Mouse (Mus musculus) midbrain, embryonic 12.5 days (tissue): ENCODE data around the gene Plscr1. TPM values are rescaled to one million over a fixed set of nuclear protein-coding genes. Genes with fewer than 3 reads are reported as not detected.
A peak's percentile ranks its signal among the peaks of the same experiment; 100 is the strongest.

Source experiments
- ATAC-seq: fragments of 200-750 bp; cut with Nextera tagmentation; 2 replicates; pipeline ENCODE4 v1.8.0; 2017; ENCODE audit warnings: low read depth, moderate TSS enrichment, moderate library complexity; ENCODE audit not compliant: low FRiP score
- H3K27ac ChIP-seq: fragments of 300-500 bp; sonication (generic); replicated peaks from 2 replicates; pipeline ENCODE4 v1.5.1; 2016; ENCODE audit warnings: mild to moderate bottlenecking
- H3K27me3 ChIP-seq: fragments of 300-500 bp; sonication (generic); 2 replicates; pipeline ENCODE4 v1.6.1; 2016; ENCODE audit warnings: mild to moderate bottlenecking
- H3K36me3 ChIP-seq: fragments of 300-500 bp; sonication (generic); 2 replicates; pipeline ENCODE4 v1.6.1; 2016
- H3K4me1 ChIP-seq: fragments of 300-500 bp; sonication (generic); 2 replicates; pipeline ENCODE4 v1.6.1; 2016
- H3K4me2 ChIP-seq: fragments of 300-500 bp; sonication (generic); replicated peaks from 2 replicates; pipeline ENCODE4 v1.6.1; 2016; ENCODE audit warnings: mild to moderate bottlenecking, moderate library complexity
- H3K4me3 ChIP-seq: fragments of 300-500 bp; sonication (generic); 2 replicates; pipeline ENCODE4 v1.5.1; 2016; ENCODE audit warnings: mild to moderate bottlenecking
- H3K9ac ChIP-seq: fragments of 300-500 bp; sonication (generic); replicated peaks from 2 replicates; pipeline ENCODE4 v1.6.1; 2016; ENCODE audit warnings: mild to moderate bottlenecking, moderate library complexity
- H3K9me3 ChIP-seq: fragments of 300-500 bp; sonication (generic); 2 replicates; pipeline ENCODE4 v1.6.1; 2016; ENCODE audit warnings: mild to moderate bottlenecking
- WGBS: fragments of 180-500 bp; shearing (Covaris S2); methylation state at CpG from one replicate; pipeline ENCODE4 v1.1.7; 2016; 5-methylcytosine and 5-hydroxymethylcytosine counted together
- polyA plus RNA-seq: library from polyadenylated mRNA; unstranded; fragments of >200 nt; fragmentation: Nextera tagmentation; extraction: Ambion mirVana; gene quantifications from 2 replicates; pipeline ENCODE4 v1.2.1, GENCODE M21; 2016

Gene Plscr1
- 17.5 and 18.3 TPM in 2 replicates for polyA plus RNA-seq

DNA sequence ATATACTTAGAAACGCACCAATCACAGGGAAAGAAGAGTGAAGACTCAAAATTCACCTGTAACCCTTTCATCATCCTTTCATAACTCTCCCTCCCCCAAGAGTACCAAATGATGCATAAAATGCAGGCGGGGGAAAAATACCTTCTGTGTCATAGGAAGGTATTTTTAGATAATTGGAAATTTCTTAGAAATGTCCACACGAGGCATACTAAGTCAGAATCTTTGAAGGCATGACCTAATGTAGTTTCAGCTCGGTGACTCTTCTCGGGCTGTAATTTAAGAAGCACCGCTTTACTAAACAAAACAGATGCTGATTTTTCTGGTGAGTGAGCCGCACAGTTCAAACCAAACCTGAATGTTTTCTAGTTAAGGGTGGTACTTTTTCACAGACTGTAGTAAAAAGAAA, at the start of gene Plscr1:
Plscr1 (plus strand) TSS at position 304 of the 406 bp plus-strand sequence.
- H3K27ac ChIP-seq, result peak within 1 kb of the TSS; percentile 68
- H3K9me3 ChIP-seq, result no peaks in the 10 kb centered on the region

DNA sequence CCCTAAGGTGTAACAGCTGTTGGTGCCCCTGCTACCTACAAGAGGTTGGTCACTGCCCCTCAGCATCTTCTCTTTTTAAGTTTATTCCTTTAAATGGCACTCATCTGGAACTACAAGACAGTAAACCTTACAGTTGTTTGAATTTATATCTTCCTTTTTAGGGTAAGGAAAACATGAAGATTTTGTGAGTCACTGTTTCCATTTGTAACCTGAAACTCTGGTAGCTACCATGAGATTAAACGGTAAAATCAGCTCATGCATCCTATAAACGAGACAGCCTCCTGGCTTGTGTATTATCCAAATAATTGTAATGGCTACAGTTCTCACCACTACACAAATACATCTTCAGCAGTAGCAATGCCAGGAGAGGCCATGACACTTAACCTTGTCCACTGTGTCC, 45.2 kb upstream of the Plscr1 start:
- Histone ChIP-seq H3K27ac (no peak overlapping the region), H3K36me3 (no peaks in the 10 kb centered on the region), H3K4me3 (no peak overlapping the region), H3K9me3 (no peaks in the 10 kb centered on the region), H3K9ac (no peak overlapping the region), H3K4me2 (no peak overlapping the region), H3K27me3 (no peaks in the 10 kb centered on the region), H3K4me1 (no peaks in the 10 kb centered on the region)
- ATAC-seq, result no peak
- WGBS, result 62% methylated on average over 2 of the region's 2 CpGs

More for the DNA sequence above, at the start of gene Plscr1:
- Histone ChIP-seq H3K4me3 (peak within 1 kb of the TSS; percentile 65), H3K36me3 (no peaks in the 10 kb centered on the region), H3K27me3 (no peaks in the 10 kb centered on the region), H3K4me1 (peaks cover 18% of the 10 kb centered on the region), H3K9ac (peak within 1 kb of the TSS; percentile 77), H3K4me2 (peak within 1 kb of the TSS; percentile 77)
- 46% methylated on average over 7 of the region's 7 CpGs for WGBS
- no peak for ATAC-seq

DNA sequence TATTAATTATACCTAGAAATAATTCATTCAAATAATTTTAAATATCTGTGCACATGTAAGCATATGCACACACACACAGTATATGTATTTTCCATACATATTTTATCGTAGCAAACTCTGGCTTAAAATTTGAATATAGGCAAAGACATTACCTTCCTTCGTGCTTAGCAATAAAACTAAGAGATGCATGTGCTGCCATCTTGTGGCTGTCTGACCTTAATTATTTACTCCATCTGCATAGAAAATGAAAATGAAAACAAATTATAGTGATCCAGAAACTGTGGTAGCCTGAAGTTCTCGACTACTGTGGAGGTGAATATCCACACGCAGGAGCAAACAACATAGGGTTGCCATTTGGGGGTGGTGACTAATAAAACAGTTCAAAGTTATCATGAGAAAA, 42.2 kb upstream of the Plscr1 start:
- 56% methylated on average over 4 of the region's 4 CpGs for WGBS
- H3K4me3 ChIP-seq, result no peak overlapping the region
- H3K27me3 ChIP-seq, result no peaks in the 10 kb centered on the region
- no peaks in the 10 kb centered on the region for H3K9me3 ChIP-seq
- H3K4me1 ChIP-seq, result no peaks in the 10 kb centered on the region
- no peaks in the 10 kb centered on the region for H3K36me3 ChIP-seq
- no peak overlapping the region for H3K27ac ChIP-seq
- H3K9ac ChIP-seq, result no peak overlapping the region
- peak; percentile 68 for ATAC-seq
- H3K4me2 ChIP-seq, result no peak overlapping the region

DNA sequence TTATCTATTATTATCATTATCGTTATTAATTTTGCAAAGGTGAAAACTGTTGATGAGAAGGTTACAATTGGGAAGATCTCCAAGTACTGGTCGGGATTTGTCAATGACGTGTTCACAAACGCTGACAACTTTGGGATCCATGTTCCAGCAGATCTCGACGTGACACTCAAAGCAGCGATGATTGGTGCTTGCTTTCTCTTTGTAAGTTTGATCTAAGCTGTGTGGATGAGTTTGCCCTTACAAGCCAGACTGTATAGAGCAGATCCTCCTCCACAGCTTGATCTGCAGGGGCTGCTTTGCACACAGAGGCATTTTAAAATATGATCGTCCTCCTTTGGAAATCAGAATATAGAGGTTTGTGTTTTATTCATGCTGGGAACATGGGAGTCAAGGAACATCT, 41.8 kb upstream of the Plscr1 start:
- Histone ChIP-seq H3K4me3 (no peak overlapping the region), H3K27ac (no peak overlapping the region), H3K4me2 (no peak overlapping the region), H3K36me3 (no peaks in the 10 kb centered on the region), H3K9ac (no peak overlapping the region), H3K4me1 (no peaks in the 10 kb centered on the region), H3K9me3 (no peaks in the 10 kb centered on the region), H3K27me3 (no peaks in the 10 kb centered on the region)
- 81% methylated on average over 8 of the region's 8 CpGs for WGBS
- no peak for ATAC-seq

DNA sequence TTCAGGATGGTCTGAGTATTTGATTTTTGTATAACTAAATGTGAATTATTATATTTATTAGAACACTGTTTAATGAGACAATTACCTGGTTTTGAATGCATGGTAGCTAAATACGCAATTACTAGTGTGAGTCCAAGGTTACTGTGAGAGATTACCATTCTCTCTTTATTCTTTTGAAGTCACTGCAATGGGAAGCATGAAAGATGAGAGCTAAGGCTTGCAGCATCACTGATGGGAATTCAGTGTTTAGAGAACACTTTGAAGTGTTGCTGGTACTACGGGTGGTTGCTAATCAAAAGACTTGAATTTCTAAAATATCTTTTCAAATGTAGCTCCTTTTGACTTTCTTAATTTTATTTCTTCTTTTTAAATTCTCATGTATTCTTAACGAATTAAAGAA, 39.7 kb upstream of the Plscr1 start:
- H3K27me3 ChIP-seq, result no peaks in the 10 kb centered on the region

DNA sequence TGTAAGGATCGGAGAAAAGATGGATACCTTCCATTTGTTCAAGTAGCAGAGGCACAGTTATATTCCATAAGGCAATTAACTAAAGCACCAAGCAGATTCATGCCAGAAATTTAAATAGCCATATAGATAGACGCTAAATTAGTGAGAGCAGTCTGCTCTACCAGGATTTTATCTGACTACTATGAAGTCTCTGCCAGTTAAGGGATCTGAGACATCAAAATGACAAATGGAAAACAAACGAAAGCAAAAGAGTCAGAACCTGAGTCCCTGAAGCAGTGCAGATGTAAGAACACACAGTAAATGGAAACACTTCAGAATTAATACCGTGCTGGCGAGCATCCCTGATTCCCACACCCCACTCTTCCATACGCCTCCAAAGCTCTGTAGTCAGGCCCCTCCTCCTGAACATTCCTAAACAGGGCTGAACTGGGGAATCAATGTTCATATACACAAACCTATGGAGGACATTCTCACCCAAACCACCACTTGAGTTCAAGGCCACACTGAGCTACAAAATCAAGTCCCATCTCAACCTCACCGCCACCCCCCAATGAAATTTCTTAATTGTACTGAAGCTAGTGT, 39.1 kb upstream of the Plscr1 start:
- no peaks in the 10 kb centered on the region for H3K36me3 ChIP-seq
- no peak for ATAC-seq
- H3K27me3 ChIP-seq, result no peaks in the 10 kb centered on the region
- H3K4me1 ChIP-seq, result no peaks in the 10 kb centered on the region
- H3K4me3 ChIP-seq, result no peak overlapping the region
- no peak overlapping the region for H3K4me2 ChIP-seq
- H3K27ac ChIP-seq, result no peak overlapping the region
- H3K9ac ChIP-seq, result no peak overlapping the region
- H3K9me3 ChIP-seq, result no peaks in the 10 kb centered on the region
- 85% methylated on average over 7 of the region's 7 CpGs for WGBS

More for the DNA sequence above, 39.7 kb upstream of the Plscr1 start:
- Histone ChIP-seq H3K4me2 (no peak overlapping the region), H3K9ac (no peak overlapping the region), H3K4me3 (no peak overlapping the region), H3K4me1 (no peaks in the 10 kb centered on the region), H3K27ac (no peak overlapping the region), H3K9me3 (no peaks in the 10 kb centered on the region), H3K36me3 (no peaks in the 10 kb centered on the region)
- 59% methylated on average over 3 of the region's 3 CpGs for WGBS
- ATAC-seq, result no peak

DNA sequence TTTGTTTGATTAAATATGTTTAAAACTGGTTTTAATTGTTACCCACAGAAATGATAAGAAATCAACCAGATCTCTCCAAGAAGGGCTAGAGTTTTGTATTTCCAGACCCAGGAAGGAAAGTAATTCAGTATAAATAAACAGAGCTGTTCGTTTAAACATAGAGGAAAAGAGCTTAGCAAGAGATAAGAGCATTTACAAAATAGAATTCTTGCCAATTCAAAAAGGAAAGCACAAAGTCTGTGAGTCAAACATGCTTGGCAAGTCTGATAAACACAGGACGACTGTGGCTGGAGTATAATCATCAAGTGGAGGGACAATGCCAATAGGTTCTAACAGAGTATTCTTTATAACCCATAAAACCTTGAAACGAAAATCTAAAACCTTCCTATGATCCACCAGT, 38.5 kb upstream of the Plscr1 start:
- H3K27ac ChIP-seq, result no peak overlapping the region
- no peaks in the 10 kb centered on the region for H3K27me3 ChIP-seq
- H3K4me2 ChIP-seq, result no peak overlapping the region
- no peaks in the 10 kb centered on the region for H3K4me1 ChIP-seq
- no peak overlapping the region for H3K4me3 ChIP-seq
- no peaks in the 10 kb centered on the region for H3K9me3 ChIP-seq
- WGBS, result 77% methylated on average over 3 of the region's 3 CpGs
- no peak for ATAC-seq
- no peaks in the 10 kb centered on the region for H3K36me3 ChIP-seq
- no peak overlapping the region for H3K9ac ChIP-seq

DNA sequence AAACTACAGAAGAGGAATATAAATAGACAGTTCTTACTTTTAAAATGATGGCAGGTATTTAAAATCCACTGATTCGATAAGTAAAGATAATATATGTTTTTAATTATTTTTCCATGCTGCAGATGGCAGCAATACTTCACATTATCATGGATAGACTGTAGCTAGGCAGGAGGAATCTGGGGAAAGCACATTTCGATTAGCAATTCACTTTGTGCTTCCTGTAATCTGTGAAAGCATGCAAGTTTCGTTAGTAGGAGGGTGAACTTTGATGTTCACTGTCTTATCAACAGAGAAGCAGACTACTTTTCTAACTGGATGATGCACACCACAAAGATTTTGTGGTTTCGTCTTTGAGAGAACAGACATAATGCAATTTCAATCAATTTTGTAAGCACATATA, 32.1 kb upstream of the Plscr1 start:
- Histone ChIP-seq H3K4me3 (no peak overlapping the region), H3K9me3 (no peaks in the 10 kb centered on the region), H3K36me3 (no peaks in the 10 kb centered on the region), H3K27me3 (no peaks in the 10 kb centered on the region), H3K9ac (no peak overlapping the region), H3K4me2 (no peak overlapping the region), H3K27ac (no peak overlapping the region), H3K4me1 (no peaks in the 10 kb centered on the region)
- no peak for ATAC-seq
- 76% methylated on average over 4 of the region's 4 CpGs for WGBS

DNA sequence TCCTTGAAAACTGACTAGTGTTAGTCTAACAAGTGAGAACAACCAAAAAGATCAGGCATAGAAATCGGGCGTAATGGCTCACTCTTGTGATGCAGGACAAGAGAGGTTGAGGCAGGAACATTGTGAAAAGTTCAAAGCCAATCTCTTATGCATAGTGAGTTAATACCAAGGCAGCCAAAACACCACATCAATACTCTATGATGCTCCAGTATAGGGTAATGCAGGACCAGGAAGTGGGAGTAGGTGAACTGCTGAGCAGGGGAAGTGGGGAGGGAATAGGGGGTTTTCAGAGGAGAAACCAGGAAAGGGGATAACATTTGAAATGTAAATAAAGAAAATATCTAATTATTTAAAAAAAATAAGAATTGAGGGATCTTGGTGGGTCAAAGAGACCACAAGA, 31.7 kb upstream of the Plscr1 start:
- no peak for ATAC-seq
- H3K27ac ChIP-seq, result no peak overlapping the region
- WGBS, result 85% methylated on average over 2 of the region's 2 CpGs
- H3K9ac ChIP-seq, result no peak overlapping the region
- no peaks in the 10 kb centered on the region for H3K4me1 ChIP-seq
- no peaks in the 10 kb centered on the region for H3K36me3 ChIP-seq
- no peak overlapping the region for H3K4me3 ChIP-seq
- no peaks in the 10 kb centered on the region for H3K9me3 ChIP-seq
- H3K27me3 ChIP-seq, result no peaks in the 10 kb centered on the region
- no peak overlapping the region for H3K4me2 ChIP-seq

DNA sequence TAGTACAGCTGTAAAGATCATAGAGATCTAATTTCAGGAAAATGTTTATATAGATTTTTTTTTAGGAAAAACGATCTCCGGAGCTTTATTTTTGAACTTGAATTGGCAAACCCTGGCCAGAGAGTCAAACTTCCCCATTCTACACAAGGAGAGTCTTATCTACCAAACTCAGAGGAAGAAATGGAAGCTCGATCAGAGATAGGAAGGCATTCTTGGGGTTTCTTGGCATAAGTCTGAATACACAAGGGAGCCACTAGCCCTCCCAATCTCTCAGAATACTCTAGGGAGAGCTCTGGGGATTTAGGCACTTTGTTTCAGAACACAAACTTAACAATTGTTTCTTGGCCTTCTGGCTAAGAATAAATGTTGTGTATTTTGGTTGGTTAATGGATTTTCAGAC, 29.4 kb upstream of the Plscr1 start:
- Histone ChIP-seq H3K4me1 (no peaks in the 10 kb centered on the region), H3K4me3 (no peak overlapping the region), H3K36me3 (no peaks in the 10 kb centered on the region), H3K27ac (no peak overlapping the region), H3K9ac (no peak overlapping the region), H3K4me2 (no peak overlapping the region), H3K27me3 (no peaks in the 10 kb centered on the region), H3K9me3 (no peaks in the 10 kb centered on the region)
- no peak for ATAC-seq
- whole genome bisulfite sequencing, result 83% methylated on average over 3 of the region's 3 CpGs

DNA sequence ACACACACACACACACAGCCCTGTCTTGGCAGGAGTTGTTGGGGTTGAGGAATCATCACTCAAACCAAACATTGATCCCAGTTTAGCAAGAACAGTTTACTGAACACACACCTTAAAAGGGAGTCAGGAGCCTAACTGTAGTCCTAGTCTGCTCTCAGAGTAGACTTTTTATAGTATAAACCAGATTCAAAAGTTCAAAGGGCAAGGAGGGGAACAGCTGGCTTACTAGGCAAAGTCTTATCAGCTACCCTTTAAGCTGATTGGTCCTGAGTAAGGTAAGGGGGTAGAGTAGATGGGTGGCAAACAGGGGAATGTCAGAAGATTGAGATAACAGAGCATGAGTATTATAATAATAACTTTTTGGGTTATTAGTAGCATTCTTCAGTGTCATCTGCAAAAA, 28.1 kb upstream of the Plscr1 start:
- H3K27me3 ChIP-seq, result no peaks in the 10 kb centered on the region
- no peaks in the 10 kb centered on the region for H3K4me1 ChIP-seq
- H3K4me2 ChIP-seq, result no peak overlapping the region
- no peak overlapping the region for H3K27ac ChIP-seq
- no peak overlapping the region for H3K4me3 ChIP-seq
- H3K9ac ChIP-seq, result no peak overlapping the region
- no peak for ATAC-seq
- no peaks in the 10 kb centered on the region for H3K36me3 ChIP-seq
- no peaks in the 10 kb centered on the region for H3K9me3 ChIP-seq

DNA sequence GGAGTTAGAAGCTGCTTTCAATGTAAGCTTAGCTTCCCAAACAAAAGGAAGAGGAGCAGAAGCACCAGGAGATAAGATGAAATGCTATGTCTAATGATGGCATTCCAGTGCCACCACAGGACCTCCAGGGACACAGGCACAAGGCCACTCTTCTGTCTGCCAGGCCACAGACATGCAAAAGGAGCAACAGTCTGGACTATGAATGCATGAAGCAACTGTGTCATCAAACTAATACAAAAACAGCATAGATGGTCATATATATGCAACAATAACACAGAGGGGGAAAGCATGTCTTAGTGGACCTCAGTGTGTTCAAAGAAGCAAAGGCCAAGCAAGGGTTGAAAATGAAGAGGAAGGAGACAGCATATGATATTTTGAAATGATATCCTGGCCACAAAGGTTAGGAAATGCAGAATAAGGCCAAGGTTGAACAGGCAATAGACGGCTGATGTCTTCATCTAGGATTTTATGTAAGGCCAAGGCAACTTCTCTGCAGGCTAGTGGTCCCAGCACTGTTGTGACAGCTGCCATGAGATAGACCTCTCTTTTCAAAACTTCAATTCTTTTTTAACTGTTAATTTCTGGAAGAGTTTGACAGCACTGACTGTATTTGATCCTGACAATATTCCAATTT, 24.8 kb upstream of the Plscr1 start:
- Histone ChIP-seq H3K4me3 (no peak overlapping the region), H3K4me1 (no peaks in the 10 kb centered on the region), H3K4me2 (no peak overlapping the region), H3K9me3 (no peaks in the 10 kb centered on the region), H3K27ac (no peak overlapping the region), H3K27me3 (no peaks in the 10 kb centered on the region), H3K36me3 (no peaks in the 10 kb centered on the region), H3K9ac (no peak overlapping the region)
- ATAC-seq, result no peak
- WGBS, result 82% methylated on average over 1 of the region's 1 CpGs

DNA sequence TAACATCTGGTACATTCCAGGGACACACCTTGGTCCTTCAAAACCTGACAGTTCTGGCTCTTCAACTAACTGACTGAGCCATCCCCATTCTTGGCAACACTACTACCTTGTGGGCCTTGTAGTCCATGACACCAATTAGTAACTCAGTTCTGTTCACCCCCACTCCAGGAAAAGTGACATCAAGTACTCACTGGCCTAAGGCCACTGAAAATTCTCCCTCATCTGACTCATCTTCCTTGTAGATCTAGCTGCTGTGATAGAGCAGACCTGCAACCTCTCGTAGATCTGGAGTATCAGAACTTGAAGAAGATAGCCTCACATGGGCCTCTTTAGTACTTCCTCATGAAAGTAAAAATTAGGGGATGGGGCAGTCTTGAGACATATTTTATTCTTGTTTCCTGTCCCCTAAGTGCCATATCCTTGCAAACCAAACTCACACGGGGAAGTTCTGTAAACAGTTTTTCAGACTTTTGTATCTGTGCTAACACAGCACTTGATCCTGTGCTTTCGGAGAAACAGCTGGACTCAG, 23.4 kb upstream of the Plscr1 start:
- Histone ChIP-seq H3K4me3 (no peak overlapping the region), H3K9ac (no peak overlapping the region), H3K9me3 (no peaks in the 10 kb centered on the region), H3K4me1 (no peaks in the 10 kb centered on the region), H3K27ac (no peak overlapping the region), H3K36me3 (no peaks in the 10 kb centered on the region), H3K27me3 (no peaks in the 10 kb centered on the region), H3K4me2 (no peak overlapping the region)
- ATAC-seq, result no peak
- 90% methylated on average over 3 of the region's 3 CpGs for WGBS
